Mouse (Mus musculus): ENCODE measurements at regions not wholly inside any gene's neighbourhood (a gene's known extent, or its start where the extent isn't known, plus 50 kb on each side); places are given as distances from the start of the nearest gene placed in this dataset.

- TF ChIP-seq EP300 (IDR thresholded peaks at IDR 0.05; ENCODE audit: insufficient read depth, low read depth, low read length) (no peak), POLR2A (IDR thresholded peaks at IDR 0.05; ENCODE audit: insufficient read depth, low read depth, low read length) (no peak)
Measured at GRCm38 (mm10) chr7:39642333-39642732, 124.8 kb downstream of the Zfp619 start.

All from heart, adult 2 months (tissue).